Mouse (Mus musculus): Measurements from ENCODE around the gene Olfr455. TPM values are rescaled to one million over a fixed set of nuclear protein-coding genes. Genes with fewer than 3 reads are reported as not detected.

The Olfr455 gene
- total RNA-seq (2015; ENCODE audit: low replicate concordance): not detected in 2 replicates
- total RNA-seq (2017; ENCODE audit: low replicate concordance): not detected in 2 replicates

DNA sequence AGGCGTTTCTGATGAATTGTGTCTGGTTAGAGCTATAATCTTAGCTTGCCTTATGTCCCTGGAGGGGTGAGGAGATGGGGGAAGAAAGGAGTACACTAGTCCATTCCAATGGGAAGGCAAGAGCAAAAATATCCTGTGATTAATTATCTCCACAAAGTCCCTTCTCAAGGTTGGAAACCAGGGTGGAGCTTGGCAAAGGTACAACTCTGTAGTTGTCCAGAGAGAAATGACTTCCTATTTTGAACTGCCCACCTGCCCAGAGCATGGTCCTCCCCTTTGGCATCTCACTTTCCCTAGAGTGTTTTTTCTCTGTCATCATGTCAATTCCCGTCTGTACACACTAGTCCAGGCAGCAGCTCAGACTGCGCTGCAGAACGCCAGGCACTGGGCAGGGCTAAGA, at the start of gene Olfr455:
TSS of gene Olfr455 (minus strand) at position 127 of the 400 bp plus-strand sequence.
- no peak for ATAC-seq (replicated peaks; ENCODE audit: low FRiP score, poor library complexity, severe bottlenecking)

DNA sequence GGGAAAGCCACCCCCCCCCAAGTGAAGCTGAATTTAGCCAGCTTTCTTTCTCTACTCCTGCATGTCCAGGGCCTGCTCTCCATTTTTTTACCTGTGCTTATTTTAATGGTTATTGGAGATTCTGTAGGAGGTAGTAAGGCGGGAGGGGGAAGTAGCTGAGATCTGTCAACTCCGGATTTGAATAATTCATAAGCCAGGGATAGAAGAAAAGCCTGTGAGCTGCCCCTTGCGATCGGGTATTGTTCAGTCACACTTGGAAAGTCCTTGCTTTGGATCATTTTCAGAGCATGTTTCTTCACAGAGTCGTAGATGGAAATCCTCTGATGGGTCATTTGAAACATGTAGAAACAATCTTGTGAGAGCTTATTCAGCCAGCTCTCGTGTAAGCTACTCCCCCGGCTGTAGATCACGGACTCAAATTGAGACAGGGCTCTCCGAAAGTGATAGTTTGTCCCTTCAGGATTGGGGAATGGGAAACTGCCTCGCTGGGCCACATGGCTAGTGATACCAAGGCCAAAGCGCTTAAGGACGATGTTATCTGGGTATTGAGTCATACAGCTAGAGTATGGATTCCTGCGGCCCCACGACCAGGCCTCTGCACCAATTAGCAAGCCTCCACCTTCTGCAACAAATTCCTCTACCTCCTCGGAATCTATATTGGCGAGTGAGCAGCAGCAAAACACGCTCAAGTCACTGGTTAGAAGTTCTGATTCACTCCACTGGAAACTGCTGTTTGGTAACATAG, 45.9 kb upstream of the Olfr455 start:
- no peak for ATAC-seq (replicated peaks; ENCODE audit: low FRiP score, poor library complexity, severe bottlenecking)

DNA sequence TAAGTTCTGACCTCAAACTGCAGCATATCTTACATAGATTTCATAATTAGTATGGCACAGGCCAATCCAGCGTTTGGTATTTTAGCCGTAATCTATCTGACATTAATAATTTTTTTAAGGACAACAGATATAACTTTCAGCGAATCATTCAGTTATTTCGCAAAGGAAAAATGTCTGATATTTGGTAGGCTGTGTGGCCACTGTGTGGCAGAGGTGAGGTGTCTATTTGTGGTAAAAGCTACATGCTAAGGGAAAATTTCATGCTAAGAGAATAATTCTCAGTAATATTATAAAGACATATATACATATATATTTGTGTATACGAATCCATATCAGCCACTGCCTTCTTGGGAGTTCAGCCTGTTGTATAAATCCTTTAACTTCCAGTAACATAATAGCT, 39.2 kb upstream of the Olfr455 start:
- no peak for ATAC-seq (replicated peaks; ENCODE audit: low FRiP score, poor library complexity, severe bottlenecking)

DNA sequence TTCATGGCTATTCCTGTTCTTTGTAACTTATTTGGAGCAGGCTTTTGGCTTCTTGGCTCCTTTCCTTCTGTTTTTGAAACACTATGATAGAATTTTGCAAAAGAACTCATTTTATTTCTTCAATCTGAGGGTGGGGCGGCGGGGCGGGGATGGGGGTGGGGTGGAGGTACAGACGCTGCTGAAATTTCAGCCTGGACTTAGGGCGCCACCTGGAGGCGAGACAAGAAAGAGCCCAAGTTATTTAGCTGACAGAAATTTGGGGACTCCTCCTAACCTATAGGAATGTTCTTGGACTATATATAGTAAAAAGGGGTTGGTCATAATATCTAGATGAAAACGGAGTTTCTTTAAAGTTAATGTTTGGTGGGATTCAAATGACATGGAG, 36.1 kb upstream of the Olfr455 start:
- no peak for ATAC-seq (replicated peaks; ENCODE audit: low FRiP score, poor library complexity, severe bottlenecking)

DNA sequence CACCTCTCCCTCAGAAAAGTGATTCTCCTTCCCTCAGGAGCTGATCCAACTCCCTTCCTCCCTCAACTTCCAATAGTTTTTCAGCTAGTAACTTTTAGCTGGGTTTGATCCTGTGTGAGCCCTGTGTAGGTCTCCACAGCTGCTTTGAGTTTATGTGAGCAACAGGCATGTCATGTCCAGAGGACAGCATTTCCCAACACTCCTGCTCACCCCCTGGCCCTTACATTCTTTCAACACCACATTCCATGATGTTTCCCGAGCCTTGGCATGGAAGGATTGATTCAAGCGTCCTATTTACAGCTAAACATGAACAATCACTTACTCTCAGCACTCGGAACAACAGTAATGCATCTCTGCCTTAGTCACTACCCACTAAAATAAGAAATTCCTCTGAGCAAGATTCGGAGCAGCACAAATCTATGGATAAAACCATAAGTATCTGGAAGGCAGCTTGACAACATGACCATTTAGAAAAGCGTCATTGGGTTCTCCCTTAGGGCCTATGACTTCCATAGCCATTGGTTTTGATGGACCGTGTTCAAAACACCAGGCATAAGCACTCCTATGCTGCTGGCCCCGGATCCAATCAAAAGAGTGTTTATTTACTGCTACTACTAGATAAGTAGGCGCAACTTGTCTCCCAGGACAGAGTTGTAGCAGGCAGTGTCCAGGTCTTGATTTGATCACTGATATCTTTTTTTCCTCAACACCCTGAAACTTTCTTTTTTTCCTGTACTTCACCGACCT, 35.5 kb upstream of the Olfr455 start:
- no peak for ATAC-seq (replicated peaks; ENCODE audit: low FRiP score, poor library complexity, severe bottlenecking)

DNA sequence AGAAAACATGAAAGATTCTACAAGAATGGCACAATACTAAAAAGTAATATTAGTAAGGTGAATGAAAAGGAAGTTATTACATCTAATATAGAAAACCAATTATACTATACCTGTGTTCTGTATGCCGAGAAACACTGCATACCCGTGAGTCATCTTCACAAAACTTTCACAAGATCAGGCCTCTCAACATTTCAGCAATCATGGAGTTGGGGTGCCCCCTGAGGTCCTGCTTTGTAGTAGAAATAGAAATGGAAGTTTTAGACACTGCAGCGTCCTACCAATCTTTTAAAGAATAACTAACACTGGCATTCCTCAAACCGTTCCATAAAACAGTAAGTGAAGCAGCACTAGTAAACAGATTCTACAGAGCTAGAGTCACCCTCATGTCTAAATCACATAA, 31.3 kb upstream of the Olfr455 start:
- ATAC-seq (replicated peaks; ENCODE audit: low FRiP score, poor library complexity, severe bottlenecking): no peak

DNA sequence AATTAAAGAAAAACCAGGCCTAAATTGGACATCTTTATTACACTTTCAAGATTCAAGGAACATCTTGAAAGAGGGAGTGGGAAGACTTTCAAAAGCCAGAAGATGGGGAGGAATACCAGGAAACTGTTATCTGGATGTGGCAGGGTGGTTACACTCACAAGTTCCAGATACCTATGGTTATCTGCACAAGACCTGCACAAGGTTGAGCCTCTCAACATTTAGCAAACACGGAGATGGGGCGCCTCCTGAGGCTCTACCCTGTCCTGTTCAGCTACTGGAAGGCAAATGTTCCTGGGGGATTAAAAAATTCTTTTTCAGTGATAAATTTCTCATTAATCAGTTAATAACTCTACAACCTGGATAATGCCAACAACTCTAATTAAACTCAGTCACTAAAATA, 30.0 kb upstream of the Olfr455 start:
- ATAC-seq (replicated peaks; ENCODE audit: low FRiP score, poor library complexity, severe bottlenecking): no peak

DNA sequence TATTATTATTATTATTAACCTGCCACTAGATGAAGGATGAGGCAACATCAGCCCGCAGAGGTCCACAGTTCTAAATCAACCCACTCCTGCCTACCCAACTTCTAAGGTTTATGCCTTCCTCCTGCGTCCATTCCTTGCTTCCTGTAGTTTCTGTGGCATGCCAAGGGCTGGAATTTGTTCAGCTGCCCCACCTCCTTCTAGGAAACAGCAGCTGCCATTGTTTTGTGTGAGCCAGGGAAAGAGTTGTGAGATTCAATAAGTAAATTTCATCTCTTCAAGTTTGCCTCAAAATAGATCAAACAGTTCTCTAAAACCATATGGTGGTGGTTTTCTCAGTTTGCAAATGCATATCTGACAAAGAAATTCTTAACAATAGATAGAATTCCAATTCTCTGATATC, 20.8 kb upstream of the Olfr455 start:
- no peak for ATAC-seq (replicated peaks; ENCODE audit: low FRiP score, poor library complexity, severe bottlenecking)

DNA sequence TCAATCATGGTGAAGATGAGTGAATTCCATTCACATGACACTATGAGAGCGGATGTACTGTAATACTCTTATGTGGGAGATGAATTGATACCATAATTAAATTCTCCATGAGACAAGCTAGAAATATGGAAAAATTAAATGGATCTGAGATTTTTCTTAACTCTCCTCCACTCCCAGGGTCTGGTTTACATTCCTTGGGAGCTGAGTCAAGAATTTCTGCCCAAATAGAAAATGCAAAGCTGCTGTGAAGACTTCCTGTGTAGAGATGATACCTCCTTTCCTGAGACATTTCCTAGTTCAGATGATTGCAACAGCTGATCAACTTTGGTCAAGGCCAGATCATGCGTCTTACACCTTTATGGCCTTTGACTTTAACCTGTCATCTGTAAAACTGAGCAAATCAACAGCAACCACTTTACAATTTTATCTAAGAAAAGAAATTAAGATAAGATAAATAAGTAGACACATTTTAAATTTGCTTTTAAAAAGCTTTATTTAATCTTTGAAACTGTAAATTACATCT, 18.8 kb upstream of the Olfr455 start:
- ATAC-seq (replicated peaks; ENCODE audit: low FRiP score, poor library complexity, severe bottlenecking): no peak

DNA sequence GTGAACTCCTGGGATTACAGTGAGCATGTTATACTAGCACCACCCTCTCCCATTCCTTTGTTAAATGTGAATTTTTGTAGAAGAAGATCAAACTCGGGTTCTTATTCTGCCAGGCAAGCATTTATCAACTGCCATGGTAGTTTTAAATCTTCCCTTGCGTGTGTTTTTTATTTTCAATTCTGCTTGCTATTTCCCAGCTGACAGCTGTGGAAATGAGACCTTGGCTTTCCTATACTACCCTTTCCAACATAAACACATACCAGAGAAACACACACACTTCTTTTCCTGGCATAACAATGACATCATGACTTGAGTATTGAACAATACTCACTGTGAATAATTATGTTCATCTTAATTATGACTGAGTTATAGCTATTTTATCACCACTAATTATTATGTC, 14.9 kb upstream of the Olfr455 start:
- no peak for ATAC-seq (replicated peaks; ENCODE audit: low FRiP score, poor library complexity, severe bottlenecking)

DNA sequence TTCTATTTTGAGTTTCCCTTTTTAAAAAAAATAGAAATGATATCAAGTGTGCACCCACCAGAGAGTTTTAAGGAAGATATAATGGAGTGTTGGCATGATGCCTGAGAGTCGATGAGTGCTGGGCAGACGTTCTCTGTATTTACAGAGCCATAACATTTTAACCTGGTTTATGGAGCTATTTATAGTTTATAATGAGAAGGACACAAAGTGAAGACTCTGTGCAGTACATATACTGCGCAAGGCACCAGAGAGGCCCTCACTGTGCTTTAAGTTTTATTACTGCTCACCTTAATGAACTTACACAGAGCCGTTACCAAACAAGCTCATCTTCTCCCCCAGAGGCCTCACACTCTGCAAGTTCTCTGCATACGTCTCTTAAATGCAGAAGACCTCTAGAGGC, 13.5 kb upstream of the Olfr455 start:
- ATAC-seq (replicated peaks; ENCODE audit: low FRiP score, poor library complexity, severe bottlenecking): no peak

DNA sequence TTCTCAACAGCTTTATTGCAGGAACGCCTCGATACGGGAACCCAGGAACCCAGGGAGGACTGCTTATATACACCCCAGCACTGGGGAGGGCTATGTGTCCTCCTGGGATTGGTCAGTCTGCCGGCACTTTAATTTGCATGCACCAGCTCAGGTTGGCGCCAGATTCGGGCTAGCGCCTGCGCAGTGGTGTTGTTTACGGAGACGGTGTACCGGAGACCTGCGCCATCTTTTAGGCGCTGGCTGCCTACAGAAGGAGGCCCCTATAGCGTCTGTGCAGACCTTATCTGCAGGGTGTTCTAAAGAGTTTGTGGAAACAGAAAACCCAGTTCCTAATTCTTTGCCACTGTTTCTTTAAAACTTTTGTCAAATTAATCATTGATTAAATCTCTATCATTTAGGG, 11.3 kb upstream of the Olfr455 start:
- ATAC-seq (replicated peaks; ENCODE audit: low FRiP score, poor library complexity, severe bottlenecking): no peak

DNA sequence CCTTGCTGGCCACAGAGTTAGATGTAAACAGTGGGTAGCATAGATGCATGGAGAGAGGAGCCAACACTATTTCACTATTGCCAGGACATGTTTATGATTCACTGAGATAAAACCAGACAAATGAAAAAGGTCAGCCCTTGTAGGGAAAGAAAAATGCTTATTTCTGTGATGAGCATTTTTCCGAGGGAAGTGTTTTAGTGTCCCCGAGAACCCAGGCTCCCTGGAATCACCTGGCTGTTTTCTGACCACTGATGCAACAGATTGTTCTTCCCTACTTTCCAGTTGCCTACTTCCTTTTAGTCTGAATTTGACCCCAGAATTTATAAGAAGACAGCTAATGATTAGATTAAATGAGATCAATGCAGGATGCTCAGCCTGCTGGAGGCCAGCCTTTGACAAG, 1.2 kb downstream of the Olfr455 start:
- no peak for ATAC-seq (replicated peaks; ENCODE audit: low FRiP score, poor library complexity, severe bottlenecking)

DNA sequence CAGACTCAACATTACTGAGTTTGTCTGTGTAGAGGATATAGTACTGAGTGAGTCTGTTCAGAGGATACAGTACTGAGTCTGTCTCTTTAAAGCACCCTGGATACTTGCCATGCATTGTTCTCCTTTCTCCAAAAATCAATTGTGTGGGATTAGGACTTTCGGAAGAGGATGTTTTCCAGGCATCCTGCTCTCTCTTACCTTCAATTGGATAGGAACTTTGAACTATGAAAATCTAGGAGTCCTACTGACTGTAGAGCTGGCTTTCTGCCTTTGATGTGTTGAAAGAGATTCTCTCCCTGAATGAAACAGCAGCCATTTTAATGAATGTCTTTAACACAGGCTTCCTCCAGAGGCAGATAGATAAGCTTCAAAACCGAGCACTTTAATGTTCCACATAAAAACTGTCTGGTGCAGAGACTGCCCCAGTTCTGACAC, 1.9 kb downstream of the Olfr455 start:
- no peak for ATAC-seq (replicated peaks; ENCODE audit: low FRiP score, poor library complexity, severe bottlenecking)

DNA sequence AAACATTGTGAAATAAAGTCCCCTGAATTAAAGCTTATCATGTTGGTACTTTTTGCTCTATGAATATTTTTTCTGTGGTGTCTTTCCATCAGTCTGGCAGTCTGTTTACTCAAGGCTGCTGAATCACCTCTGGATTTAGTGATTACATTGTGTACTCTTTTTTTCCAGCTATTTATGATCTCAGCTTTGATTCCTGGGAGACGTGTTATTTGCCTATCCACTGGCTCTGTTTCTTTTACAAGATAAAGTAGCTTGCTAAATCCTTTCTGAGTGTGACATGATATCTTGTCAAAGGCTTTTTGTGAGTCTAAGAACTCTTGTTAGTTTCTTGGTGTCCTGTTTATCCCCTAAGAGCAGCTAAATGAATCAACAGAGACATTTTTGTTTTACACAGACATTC, 2.5 kb downstream of the Olfr455 start:
- no peak for ATAC-seq (replicated peaks; ENCODE audit: low FRiP score, poor library complexity, severe bottlenecking)

DNA sequence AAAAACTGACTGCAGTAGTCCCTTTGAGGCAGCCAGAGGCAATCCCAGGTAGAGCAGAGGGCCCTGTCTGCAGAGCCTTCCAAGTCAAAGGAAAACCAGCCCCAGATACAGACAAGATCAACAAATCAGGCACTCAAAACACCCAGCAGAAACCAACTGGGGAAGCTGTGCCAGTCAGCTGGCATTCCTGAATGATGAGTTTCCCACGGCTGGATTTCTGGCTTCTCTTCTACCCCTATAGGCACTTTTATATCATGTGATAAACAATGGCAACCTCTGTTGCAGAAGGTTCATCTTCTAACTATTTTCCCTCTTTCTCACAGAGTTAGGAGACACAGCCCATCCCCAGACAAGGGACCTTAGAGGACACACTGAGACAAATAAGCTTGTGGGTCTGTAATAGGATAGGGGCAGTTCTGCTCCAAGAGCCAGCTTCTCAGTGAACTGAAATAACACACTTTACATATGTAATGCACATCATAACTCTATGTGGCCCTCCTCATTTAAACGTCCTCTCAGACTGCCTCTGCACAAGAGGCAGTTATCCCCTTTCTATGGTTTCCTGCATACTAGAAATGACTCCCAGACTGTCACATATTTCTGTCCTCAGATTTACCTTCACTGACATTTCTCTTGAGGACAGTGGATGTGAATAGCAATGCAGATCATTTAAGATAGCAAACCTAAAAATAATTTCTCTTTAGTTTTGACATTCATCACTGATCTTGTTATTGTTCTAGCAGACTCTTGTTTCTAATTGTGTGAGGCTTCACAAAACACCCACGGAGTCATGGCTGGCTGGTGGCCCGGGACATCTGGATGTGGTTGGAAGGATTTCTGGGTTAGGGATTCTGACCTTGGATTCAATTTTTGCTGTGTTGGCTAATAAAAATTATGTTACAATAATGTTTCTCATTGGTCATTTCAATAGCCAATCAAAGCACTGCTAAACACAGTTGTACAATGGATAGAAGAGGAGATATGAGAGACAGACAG, 5.1 kb downstream of the Olfr455 start:
- ATAC-seq (replicated peaks; ENCODE audit: low FRiP score, poor library complexity, severe bottlenecking): no peak

DNA sequence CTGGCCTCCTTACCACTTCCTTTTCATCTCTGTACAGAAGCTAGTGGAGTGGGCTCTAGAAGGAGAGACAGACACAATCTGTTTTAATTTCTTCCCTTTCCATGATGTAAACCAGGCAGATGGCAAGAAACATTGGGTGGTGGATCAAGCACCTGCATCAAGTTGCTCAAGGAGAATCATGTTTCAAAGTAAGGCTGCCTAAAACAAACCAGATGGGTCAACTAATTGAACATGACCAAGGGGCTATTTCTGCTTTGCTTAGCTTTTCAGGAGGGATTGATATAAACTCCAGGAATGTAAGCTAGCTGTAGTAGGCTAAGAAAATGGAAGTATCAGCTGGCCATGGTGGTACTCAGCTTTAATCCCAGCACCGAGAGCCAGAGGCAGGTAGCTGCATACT, 6.7 kb downstream of the Olfr455 start:
- ATAC-seq (replicated peaks; ENCODE audit: low FRiP score, poor library complexity, severe bottlenecking): no peak

DNA sequence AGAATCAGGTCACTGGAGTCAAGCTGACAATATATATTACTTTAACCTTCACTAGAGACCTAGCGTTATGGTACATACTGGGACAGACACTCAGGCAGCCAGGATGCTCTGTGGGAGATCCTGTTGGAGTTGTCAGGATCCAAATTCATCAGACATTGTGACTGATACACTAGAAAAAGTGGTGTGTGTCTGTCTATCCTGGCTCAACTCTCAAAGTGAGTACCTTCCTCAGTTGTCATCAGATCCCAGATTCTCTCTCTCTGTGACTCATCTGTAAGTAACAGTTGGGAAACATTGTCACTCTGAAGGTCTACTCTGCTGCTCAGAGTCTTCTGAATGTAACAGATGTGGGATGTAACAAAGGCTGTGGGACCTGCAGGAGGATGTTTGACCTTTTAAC, 7.7 kb downstream of the Olfr455 start:
- no peak for ATAC-seq (replicated peaks; ENCODE audit: low FRiP score, poor library complexity, severe bottlenecking)

DNA sequence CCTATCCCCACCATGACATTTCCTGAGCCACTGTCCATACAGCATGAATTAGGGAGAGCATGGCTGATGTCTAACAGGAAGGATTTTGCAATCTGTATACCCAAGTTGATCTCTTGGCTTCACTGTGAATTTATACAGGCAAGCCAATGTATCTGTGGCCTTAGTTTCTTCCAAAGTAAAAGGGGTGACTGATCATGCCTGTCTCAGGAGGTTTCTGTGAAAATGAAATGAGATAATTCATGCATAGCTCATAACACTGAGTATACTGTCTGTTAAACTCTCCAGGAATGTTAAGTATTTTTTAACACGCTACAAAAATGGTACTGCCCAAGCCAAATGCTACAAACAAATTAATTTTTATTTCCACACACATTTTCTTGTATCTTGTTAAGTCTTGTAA, 33.9 kb downstream of the Olfr455 start:
- no peak for ATAC-seq (replicated peaks; ENCODE audit: low FRiP score, poor library complexity, severe bottlenecking)

DNA sequence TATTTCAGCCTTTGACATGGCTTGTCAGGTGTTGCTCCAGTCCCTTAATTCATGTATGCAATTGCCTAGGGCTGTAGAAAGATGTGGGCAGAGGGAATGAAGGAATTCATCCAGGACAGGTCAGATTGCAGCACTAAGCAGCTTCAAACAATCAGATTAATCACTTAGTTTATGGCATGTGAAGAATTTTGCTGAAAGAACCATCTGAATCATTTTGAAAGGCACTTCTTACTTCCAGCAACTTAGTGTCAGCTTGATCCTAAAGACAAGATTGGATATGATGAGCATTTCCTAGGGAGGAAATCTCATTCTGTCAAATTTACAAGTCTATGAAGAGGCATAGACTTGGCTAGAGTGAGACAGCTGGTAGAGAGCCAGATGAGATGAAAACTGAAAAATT, 38.1 kb downstream of the Olfr455 start:
- ATAC-seq (replicated peaks; ENCODE audit: low FRiP score, poor library complexity, severe bottlenecking): no peak

Data from erythroblast, adult 5-6 weeks (primary cell).